Mouse (Mus musculus) granulocyte monocyte progenitor cell, adult 5-6 weeks (primary cell): ENCODE data around the gene Rftn1. TPM values are rescaled to one million over a fixed set of nuclear protein-coding genes. Genes with fewer than 3 reads are reported as not detected.
A peak's percentile ranks its signal among the peaks of the same experiment; 100 is the strongest.

Experiments used
- ATAC-seq: replicated peaks from 2 replicates; pipeline ENCODE4 v1.8.0; 2016; ENCODE audit warnings: mild to moderate bottlenecking, moderate TSS enrichment, inconsistent platforms; ENCODE audit not compliant: poor library complexity, severe bottlenecking
- total RNA-seq, 2 experiments: library from RNA; stranded (forward) in 1 of 2; stranded (reverse) in 1 of 2; fragments of 200-712, 200-1000 nt in 1 of 2; fragments of >200 nt in 1 of 2; fragmentation: Nextera tagmentation in 1 of 2; gene quantifications; 2 replicates each; pipeline ENCODE4 v1.2.3; 2014 to 2017

Rftn1 gene
- total RNA-seq, 2 experiments from 2014 or later, result 9.8 to 32.4 TPM

GRCm38 (mm10) chr17:49965846-49966762 is 224.4 kb downstream of the Rftn1 start:
- no peak for ATAC-seq

DNA sequence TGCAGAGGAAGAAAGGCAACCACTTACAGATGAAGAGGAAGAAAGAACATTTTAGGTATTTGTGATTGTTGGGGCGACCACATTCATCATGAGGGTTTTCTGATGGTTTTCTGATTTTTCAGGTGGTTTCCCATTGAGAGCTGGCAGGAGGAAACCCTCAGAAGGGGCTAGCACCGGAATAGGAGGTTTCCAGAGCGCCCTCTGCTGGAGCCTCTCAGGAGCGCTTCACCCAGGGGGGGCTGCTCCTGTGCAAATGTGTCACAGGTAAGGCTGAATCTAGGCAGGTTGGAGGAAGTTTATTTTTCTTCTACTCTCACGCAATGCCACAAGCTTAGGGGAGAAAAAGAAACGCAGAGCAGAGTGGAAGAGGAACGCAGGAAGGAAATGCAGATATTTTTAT is 225.4 kb downstream of the Rftn1 start:
- no peak for ATAC-seq

GRCm38 (mm10) chr17:49964471-49964870 is 226.0 kb downstream of the Rftn1 start:
- ATAC-seq, result no peak

DNA sequence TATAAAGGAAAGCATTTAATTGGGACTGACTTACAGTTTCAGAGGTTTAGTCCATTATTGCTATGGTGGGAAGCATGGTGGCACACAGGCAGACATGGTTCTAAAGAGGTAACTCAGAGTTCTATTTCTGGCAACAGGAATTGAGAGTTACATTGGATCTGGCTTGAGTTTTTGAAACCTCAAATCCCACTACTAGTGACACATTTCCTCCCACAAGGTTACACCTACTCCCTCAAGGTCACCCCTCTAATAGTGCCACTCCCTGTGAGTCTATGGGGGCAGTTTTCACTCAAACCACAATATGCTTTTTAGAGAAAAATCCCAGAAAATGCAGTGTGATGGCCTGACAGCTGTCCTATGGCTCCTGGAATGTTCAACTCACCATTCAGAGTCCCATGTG is 231.5 kb downstream of the Rftn1 start:
- ATAC-seq, result peak; percentile 59

GRCm38 (mm10) chr17:49951856-49952607 is 238.4 kb downstream of the Rftn1 start:
- ATAC-seq, result peak; percentile 35

DNA sequence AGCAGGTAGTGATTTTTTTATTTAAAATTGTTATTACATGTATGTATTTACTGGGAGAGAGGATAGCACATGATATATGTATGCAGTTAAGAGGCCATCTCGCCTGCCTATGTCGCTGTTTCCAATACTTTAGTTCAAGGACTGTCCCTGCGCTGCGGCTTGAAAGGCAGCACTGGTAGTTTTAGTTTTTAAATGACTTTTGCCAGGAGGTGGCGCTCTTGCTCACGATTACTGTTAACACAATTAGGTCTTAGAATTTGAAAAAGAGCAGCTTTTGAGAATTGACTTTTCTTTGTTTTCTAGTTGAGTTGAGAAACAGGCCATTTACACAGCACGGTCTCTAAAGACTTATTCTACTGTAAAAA is 239.0 kb downstream of the Rftn1 start:
- ATAC-seq, result peak; percentile 80

GRCm38 (mm10) chr17:49942674-49943073 is 247.8 kb downstream of the Rftn1 start:
- peak; percentile 71 for ATAC-seq

Other genes with a start within 250 kb of the Rftn1 start
- gene Dazl, start 103.0 kb upstream of the Rftn1 start, total RNA-seq (2014; fragmentation: Nextera tagmentation), result not detected in 2 replicates
- not detected in 2 replicates for gene Dazl, start 103.0 kb upstream of the Rftn1 start, total RNA-seq (2017)